Mouse (Mus musculus) olfactory bulb, adult 2 months (tissue): Measurements from ENCODE around the gene Cep295.

Experiments
- CTCF ChIP-seq: fragments of 200-500 bp; IDR thresholded peaks from 2 replicates; pipeline ENCODE4 v1.5.1; 2012; ENCODE audit warnings: low read depth, mild to moderate bottlenecking, low read length, moderate library complexity; ENCODE audit not compliant: insufficient read depth
- POLR2A ChIP-seq: fragments of 200-500 bp; IDR thresholded peaks from 2 replicates; pipeline ENCODE4 v1.6.1; 2012; ENCODE audit warnings: mild to moderate bottlenecking, low read depth, low read length, moderate library complexity; ENCODE audit not compliant: insufficient read depth

DNA sequence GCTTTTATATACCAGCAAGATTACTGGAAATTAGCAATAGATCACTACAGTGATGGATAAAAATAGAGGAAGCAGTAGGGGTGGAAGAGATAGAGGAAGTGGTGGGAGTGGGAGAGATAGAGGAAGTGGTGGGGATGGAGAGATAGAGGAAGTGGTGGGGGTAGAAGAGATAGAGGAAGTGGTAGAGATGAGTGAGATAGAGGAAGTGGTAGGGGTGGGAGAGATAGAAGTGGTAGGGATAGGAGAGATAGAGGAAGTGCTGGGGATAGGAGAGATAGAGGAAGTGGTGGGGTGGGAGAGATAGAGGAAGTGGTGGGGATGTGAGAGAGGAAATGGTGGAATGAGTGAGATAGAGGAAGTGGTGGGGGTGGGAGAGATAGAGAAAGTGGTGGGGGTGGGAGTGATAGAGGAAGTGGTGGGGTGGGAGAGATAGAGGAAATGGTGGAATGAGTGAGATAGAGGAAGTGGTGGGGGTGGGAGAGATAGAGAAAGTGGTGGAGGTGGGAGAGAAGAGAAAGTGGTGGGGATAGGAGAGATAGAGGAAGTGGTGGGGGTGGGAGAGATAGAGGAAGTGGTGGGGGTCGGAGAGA is 37.9 kb upstream of the Cep295 start:
- TF ChIP-seq POLR2A (no peak), CTCF (no peak)
